Mouse (Mus musculus) limb, embryonic 12.5 days (tissue): ENCODE results near the gene Npff. TPM values are rescaled to one million over a fixed set of nuclear protein-coding genes. Genes with fewer than 3 reads are reported as not detected.

Source experiments
- ATAC-seq: fragments of 200-750 bp; cut with Nextera tagmentation; 2 replicates; pipeline ENCODE4 v1.8.0; 2017; ENCODE audit warnings: low read depth, moderate TSS enrichment; ENCODE audit not compliant: insufficient number of reproducible peaks, insufficient read depth, low FRiP score, low TSS enrichment
- H3K27ac ChIP-seq: fragments of 300-500 bp; sonication (generic); 2 replicates; pipeline ENCODE4 v1.5.1; 2016; ENCODE audit warnings: mild to moderate bottlenecking, moderate library complexity
- H3K27me3 ChIP-seq: fragments of 300-500 bp; sonication (generic); 2 replicates; pipeline ENCODE4 v1.6.1; 2016; ENCODE audit warnings: mild to moderate bottlenecking, moderate library complexity
- H3K36me3 ChIP-seq: fragments of 300-500 bp; sonication (generic); 2 replicates; pipeline ENCODE4 v1.6.1; 2016; ENCODE audit warnings: mild to moderate bottlenecking, moderate library complexity
- H3K4me1 ChIP-seq: fragments of 300-500 bp; sonication (generic); replicated peaks from 2 replicates; pipeline ENCODE4 v1.6.1; 2016
- H3K4me2 ChIP-seq: fragments of 300-500 bp; sonication (generic); 2 replicates; pipeline ENCODE4 v1.6.1; 2016; ENCODE audit warnings: mild to moderate bottlenecking, moderate library complexity
- H3K4me3 ChIP-seq: fragments of 300-500 bp; sonication (generic); replicated peaks from 2 replicates; pipeline ENCODE4 v1.5.1; 2016; ENCODE audit warnings: mild to moderate bottlenecking
- H3K9ac ChIP-seq: fragments of 300-500 bp; sonication (generic); replicated peaks from 2 replicates; pipeline ENCODE4 v1.6.1; 2016; ENCODE audit warnings: mild to moderate bottlenecking, moderate library complexity
- H3K9me3 ChIP-seq: fragments of 300-500 bp; sonication (generic); 2 replicates; pipeline ENCODE4 v1.6.1; 2016; ENCODE audit warnings: mild to moderate bottlenecking, moderate library complexity
- WGBS: fragments of 180-500 bp; shearing (Covaris S2); methylation state at CpG from one replicate; pipeline ENCODE4 v1.1.7; 2016; 5-methylcytosine and 5-hydroxymethylcytosine counted together
- polyA plus RNA-seq: library from polyadenylated mRNA; unstranded; fragments of >200 nt; fragmentation: Nextera tagmentation; extraction: Ambion mirVana; gene quantifications from 2 replicates; pipeline ENCODE4 v1.2.1, GENCODE M21; 2016

Npff gene
- polyA plus RNA-seq, 1 experiment from 2014 or later, result 2.5 TPM

- peaks cover 63% of the 10 kb centered on the region for H3K36me3 ChIP-seq
- H3K27me3 ChIP-seq, result no peaks in the 10 kb centered on the region
- no peak overlapping the region for H3K27ac ChIP-seq
- H3K4me3 ChIP-seq, result no peak overlapping the region
- no peak for ATAC-seq
- H3K9me3 ChIP-seq, result no peaks in the 10 kb centered on the region
- no peak overlapping the region for H3K9ac ChIP-seq
- 96% methylated on average over 2 of the region's 2 CpGs for WGBS
- H3K4me1 ChIP-seq, result peaks cover 15% of the 10 kb centered on the region
- H3K4me2 ChIP-seq, result no peak overlapping the region
These were observed 50.2 kb downstream of the Npff start for GRCm38 (mm10) chr15:102474520-102474919.

Other genes starting within 250 kb of the Npff start
- gene Mfsd5, start 245.5 kb downstream of the Npff start, polyA plus RNA-seq, result 56.1 and 58.8 TPM in 2 replicates
- 42.7 and 49.3 TPM in 2 replicates for gene Espl1, start 228.7 kb downstream of the Npff start, polyA plus RNA-seq
- 431 and 445 TPM in 2 replicates for gene Pfdn5, start 198.8 kb downstream of the Npff start, polyA plus RNA-seq
- 117 and 120 TPM in 2 replicates for gene Myg1, start 193.2 kb downstream of the Npff start, polyA plus RNA-seq
- gene Aaas, start 174.2 kb downstream of the Npff start, polyA plus RNA-seq, result 95.6 and 99.6 TPM in 2 replicates
- gene Sp7, start 157.8 kb downstream of the Npff start, polyA plus RNA-seq, result 3.1 and 4.3 TPM in 2 replicates
- 11.1 and 12.1 TPM in 2 replicates for gene Sp1, start 118.8 kb downstream of the Npff start, polyA plus RNA-seq
- 0.48 TPM in 1 of 2 replicates, not detected in the other for gene Amhr2, start 79.6 kb downstream of the Npff start, polyA plus RNA-seq
- 66.1 and 68.1 TPM in 2 replicates for gene Prr13, start 65.9 kb downstream of the Npff start, polyA plus RNA-seq
- 230 and 239 TPM in 2 replicates for gene Pcbp2, start 54.4 kb downstream of the Npff start, polyA plus RNA-seq
- gene Gm10337, start 21.2 kb downstream of the Npff start, polyA plus RNA-seq, result not detected in 2 replicates
- gene Map3k12, start 7.9 kb downstream of the Npff start, polyA plus RNA-seq, result 23.8 and 26.6 TPM in 2 replicates
- 109 and 111 TPM in 2 replicates for gene Tarbp2, start 6.8 kb downstream of the Npff start, polyA plus RNA-seq
- not detected in 2 replicates for gene Gm28047, start 100.1 kb upstream of the Npff start, polyA plus RNA-seq
- 32.1 and 37.7 TPM in 2 replicates for gene Atf7, start 100.5 kb upstream of the Npff start, polyA plus RNA-seq
- gene Atp5g2, start 147.4 kb upstream of the Npff start, polyA plus RNA-seq, result 61.4 and 72.9 TPM in 2 replicates
- gene Calcoco1, start 197.2 kb upstream of the Npff start, polyA plus RNA-seq, result 43.0 and 49.4 TPM in 2 replicates